Mouse (Mus musculus): Measurements from ENCODE around the gene Tgfbr2.

Tgfbr2 gene

GRCm38 (mm10) chr9:116174481-116175461 is at the start of gene Tgfbr2:
Gene Tgfbr2 (minus strand): TSS chr9:116175360.
- DNase-seq (ENCODE audit: low spot score): no peak

- no peak for DNase-seq (ENCODE audit: low spot score)
These were observed 48.2 kb upstream of the Tgfbr2 start for GRCm38 (mm10) chr9:116223368-116223767.

- DNase-seq (ENCODE audit: low spot score): no peak
These were observed 47.5 kb upstream of the Tgfbr2 start for GRCm38 (mm10) chr9:116222643-116223042.

- no peak for DNase-seq (ENCODE audit: low spot score)
These were observed 46.8 kb upstream of the Tgfbr2 start for GRCm38 (mm10) chr9:116222000-116222399.

GRCm38 (mm10) chr9:116221565-116221964 is 46.4 kb upstream of the Tgfbr2 start:
- no peak for DNase-seq (ENCODE audit: low spot score)

GRCm38 (mm10) chr9:116220616-116221015 is 45.5 kb upstream of the Tgfbr2 start:
- DNase-seq (ENCODE audit: low spot score): no peak

GRCm38 (mm10) chr9:116220159-116220515 is 45.0 kb upstream of the Tgfbr2 start:
- no peak for DNase-seq (ENCODE audit: low spot score)

GRCm38 (mm10) chr9:116219234-116220158 is 44.3 kb upstream of the Tgfbr2 start:
- DNase-seq (ENCODE audit: low spot score): no peak

- DNase-seq (ENCODE audit: low spot score): no peak
These were observed 43.6 kb upstream of the Tgfbr2 start for GRCm38 (mm10) chr9:116218780-116219179.

GRCm38 (mm10) chr9:116217099-116217498 is 41.9 kb upstream of the Tgfbr2 start:
- no peak for DNase-seq (ENCODE audit: low spot score)

- no peak for DNase-seq (ENCODE audit: low spot score)
These were observed 41.5 kb upstream of the Tgfbr2 start for GRCm38 (mm10) chr9:116216677-116217076.

GRCm38 (mm10) chr9:116214296-116214695 is 39.1 kb upstream of the Tgfbr2 start:
- no peak for DNase-seq (ENCODE audit: low spot score)

- DNase-seq (ENCODE audit: low spot score): no peak
These were observed 37.9 kb upstream of the Tgfbr2 start for GRCm38 (mm10) chr9:116212915-116213619.

- no peak for DNase-seq (ENCODE audit: low spot score)
These were observed 36.9 kb upstream of the Tgfbr2 start for GRCm38 (mm10) chr9:116212069-116212468.

GRCm38 (mm10) chr9:116208169-116208904 is 33.2 kb upstream of the Tgfbr2 start:
- no peak for DNase-seq (ENCODE audit: low spot score)

- DNase-seq (ENCODE audit: low spot score): no peak
These were observed 31.7 kb upstream of the Tgfbr2 start for GRCm38 (mm10) chr9:116206901-116207300.

GRCm38 (mm10) chr9:116203675-116204074 is 28.5 kb upstream of the Tgfbr2 start:
- no peak for DNase-seq (ENCODE audit: low spot score)

GRCm38 (mm10) chr9:116199127-116199526 is 24.0 kb upstream of the Tgfbr2 start:
- DNase-seq (ENCODE audit: low spot score): no peak

- no peak for DNase-seq (ENCODE audit: low spot score)
These were observed 23.3 kb upstream of the Tgfbr2 start for GRCm38 (mm10) chr9:116198488-116198887.

GRCm38 (mm10) chr9:116197491-116198170 is 22.5 kb upstream of the Tgfbr2 start:
- no peak for DNase-seq (ENCODE audit: low spot score)

Data from MN1 (cell line).